Mouse (Mus musculus): ENCODE data around the gene Mcm2.
A peak's percentile ranks its signal among the peaks of the same experiment; 100 is the strongest.

The Mcm2 gene

DNA sequence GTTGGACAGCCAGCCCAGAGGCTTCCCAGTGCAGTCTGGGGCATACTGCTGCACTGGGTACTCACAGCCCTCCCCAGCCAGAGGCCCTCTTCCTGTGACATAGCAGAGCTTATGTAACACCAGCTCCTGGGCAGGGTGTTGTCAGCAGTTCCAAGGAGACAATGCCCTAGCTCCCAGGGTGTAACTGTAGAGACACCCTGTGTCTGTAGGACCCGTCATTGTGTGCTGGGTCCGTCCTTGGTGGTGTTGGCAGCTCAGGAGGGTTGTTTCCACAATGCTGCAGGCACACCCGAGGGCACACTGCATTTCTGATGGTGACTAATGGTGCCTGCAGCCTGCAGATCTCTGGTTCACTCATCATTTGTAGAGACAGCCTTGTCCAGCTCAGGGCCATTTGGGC, 28.3 kb upstream of the Mcm2 start:
- no peak for DNase-seq (ENCODE audit: low read depth, low spot score)

DNA sequence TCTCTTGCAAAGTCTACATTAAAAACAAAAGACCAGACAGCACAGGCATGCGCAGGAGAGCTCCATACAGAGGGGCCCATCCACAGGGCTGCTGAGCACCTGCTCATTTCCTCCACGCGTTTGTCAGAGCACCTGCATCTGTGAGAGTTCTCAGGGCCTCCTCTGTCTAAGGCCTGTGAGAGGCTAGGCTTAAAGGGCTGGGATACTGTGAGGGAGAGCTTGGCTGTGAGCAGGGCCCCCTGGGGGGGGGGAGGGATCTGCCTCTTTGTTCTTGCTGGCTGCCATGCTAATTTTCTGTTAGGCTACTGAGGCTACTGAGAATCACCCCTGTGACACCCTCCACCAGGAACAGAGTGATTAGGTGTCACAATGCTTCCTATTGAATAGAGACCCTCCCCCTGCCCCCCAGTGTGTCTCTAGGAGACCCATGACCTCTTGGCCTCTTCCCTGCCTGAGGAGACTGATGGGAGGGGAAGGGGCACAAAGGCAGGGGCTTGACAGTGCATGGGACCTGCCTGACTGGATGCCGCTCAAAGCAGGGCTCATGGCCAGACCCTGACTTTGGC, 27.1 kb upstream of the Mcm2 start:
- no peak for DNase-seq (ENCODE audit: low read depth, low spot score)

DNA sequence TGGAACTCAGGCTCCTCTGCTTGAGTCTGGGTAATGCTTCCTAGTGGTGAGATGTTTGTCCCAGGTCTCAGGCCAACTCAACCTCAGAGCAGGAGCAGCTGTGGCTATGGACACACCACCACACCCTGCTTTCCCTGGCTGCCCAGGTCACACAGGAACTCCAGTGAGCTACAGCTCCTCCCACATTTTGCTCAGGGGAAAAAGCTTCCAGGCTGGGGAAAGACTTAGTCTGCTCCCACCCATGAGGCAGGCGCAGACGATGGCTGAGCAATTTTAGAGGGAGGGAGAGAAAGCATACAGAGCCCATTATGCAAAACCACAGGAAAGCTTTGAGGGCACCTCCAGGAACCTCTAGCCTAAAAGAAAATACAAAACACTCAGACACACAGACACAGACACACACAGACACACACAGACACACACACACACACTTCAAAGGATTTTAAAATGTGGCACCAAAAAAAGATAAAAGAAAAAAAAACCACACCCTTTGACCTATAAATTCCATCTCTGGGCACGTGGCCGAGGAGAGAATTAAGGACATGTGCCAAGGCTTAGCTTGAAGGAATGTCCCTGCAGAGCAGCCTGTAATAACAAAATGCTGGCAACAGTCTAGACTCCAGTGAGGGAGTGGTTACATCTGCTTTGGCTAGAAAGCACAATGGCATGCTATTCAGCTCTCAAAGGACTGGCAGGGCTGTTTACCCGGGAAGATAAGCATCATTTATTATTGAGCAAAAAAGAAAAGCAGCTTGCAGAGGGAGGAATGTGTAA, 26.1 kb upstream of the Mcm2 start:
- DNase-seq (ENCODE audit: low read depth, low spot score): no peak

DNA sequence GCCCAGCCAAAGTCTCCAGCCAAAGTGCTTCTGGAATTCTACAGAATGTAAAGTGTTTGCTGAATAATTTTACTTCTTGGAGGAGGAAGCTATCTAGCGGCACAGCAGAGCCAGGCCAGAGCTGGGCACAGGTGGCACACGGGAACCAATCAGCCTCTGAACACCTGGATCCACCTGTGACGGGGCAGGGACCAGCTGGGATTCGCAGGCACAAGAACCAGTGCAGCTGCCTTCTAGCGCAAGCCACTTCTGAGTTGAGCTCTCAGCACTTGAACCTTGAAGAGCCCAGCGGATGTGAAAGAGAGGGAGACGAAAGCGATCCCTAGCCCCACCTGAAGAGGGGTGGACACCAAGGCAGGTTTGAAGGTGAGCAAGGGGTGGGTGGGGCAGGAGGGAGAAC, 20.2 kb upstream of the Mcm2 start:
- DNase-seq (ENCODE audit: low read depth, low spot score): no peak

DNA sequence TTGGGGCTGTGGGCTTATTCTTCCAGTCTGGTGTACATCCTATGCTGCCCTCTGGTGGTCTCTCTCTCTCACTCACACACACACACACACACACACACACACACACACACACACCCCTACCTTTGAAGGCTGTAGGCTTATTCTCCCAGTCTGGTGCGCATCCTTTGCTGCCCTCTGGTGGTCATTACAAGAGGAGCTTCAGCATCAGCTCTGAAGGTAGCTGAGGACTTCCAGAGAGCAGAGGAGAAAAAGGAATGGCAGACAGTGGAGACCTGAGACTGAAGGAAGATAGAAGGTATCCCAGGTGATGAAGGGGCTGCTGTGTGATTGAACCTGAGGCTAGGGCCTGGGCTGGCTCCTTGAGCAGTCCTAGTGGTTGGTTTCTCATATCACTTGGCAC, 17.6 kb upstream of the Mcm2 start:
- peak; percentile 63 for DNase-seq (ENCODE audit: low read depth, low spot score)

DNA sequence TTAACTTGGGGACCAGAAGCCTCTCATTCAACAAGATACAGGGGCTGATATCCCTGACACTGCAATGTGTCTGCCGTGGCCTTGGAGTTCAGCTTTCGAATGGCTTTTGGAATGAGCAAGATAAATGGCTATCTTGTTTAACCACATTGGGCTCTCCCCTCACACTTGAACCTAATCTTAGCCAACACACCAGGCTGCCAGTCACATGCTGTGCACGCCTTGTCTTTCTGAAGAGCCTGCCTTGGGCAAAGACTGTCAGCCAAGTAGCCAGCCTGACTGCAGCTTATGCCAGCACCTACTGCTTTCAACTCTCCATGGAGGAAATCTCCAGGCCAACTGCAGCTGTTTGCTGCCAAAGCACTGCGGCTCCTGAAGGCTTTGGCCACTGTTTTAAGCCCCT, 16.9 kb upstream of the Mcm2 start:
- DNase-seq (ENCODE audit: low read depth, low spot score): no peak

DNA sequence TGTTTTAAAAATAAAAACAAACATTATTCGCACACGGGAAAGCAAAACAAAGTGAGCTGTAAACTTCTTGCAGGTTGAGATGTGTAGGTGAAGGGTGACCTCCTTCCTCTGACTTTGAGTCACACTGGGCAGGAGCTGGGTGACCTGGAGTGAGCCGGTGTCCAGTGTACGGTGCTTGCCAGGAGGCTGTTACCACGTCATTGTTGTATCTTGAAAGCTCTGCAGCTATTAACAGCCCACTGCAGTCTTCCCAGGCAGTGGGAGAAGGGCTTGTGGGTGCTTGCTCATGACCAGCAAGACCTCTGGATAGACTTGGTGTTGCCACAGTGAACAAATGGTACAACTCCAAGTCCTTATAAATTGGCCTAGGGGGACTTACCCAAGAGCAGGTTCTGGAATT, 16.2 kb upstream of the Mcm2 start:
- no peak for DNase-seq (ENCODE audit: low read depth, low spot score)

DNA sequence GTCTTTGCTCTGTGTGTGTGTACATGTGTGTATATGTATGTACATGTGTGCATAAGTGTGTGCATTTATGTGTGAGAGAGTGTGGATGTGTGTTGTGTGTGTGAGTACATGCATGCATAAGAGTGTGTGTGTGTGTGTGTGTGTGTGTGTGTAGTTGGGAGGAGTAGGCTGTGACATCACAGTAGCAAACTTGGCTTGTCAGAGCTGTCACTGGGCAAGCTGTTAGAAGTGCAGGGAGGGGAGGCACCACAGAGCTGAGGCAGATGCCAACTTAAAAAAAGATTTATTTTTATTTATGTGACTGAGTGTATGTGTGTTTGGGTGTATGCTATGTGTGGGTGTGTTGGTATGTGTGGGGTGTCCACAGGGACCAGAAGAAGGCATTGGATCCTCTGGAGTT, 14.9 kb upstream of the Mcm2 start:
- no peak for DNase-seq (ENCODE audit: low read depth, low spot score)

DNA sequence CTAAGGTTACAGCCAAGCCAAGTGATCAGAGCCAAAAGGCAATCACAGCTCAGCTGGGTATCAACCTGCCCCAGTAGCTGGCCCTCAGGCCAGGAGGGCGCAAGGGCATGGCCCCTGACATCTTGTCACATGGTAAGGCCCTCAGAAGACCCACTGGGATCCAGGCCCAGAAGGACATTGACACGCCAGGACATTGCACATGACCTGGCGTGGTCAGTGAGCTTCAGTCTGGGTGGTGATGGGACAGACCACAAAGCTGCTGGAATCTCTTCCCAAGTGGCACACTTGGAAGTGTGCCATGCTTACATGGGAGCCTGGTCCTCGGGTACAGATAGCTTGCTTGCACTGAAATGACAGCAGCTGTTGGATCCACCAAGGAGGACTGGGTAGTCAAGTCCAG, 14.4 kb upstream of the Mcm2 start:
- no peak for DNase-seq (ENCODE audit: low read depth, low spot score)

DNA sequence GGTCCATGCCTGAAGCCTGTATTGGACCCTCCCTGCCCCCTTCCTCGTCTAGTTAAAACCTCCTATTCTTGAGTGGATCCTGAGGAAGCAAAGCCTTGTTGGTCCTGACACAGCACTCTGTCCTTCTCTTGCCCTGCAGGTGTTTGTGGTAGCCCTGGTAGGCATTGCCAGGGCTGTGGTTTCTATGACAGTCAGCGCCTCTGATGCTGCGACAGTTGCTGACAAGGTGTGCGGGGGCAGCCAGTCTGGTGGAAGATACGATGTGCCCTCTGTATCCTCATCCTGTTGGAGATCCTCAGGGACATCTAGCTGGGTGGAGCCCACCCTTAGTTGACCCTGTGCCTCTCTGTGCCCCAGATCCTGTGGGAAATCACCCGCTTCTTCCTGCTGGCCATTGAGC, 10.6 kb upstream of the Mcm2 start:
- no peak for DNase-seq (ENCODE audit: low read depth, low spot score)

DNA sequence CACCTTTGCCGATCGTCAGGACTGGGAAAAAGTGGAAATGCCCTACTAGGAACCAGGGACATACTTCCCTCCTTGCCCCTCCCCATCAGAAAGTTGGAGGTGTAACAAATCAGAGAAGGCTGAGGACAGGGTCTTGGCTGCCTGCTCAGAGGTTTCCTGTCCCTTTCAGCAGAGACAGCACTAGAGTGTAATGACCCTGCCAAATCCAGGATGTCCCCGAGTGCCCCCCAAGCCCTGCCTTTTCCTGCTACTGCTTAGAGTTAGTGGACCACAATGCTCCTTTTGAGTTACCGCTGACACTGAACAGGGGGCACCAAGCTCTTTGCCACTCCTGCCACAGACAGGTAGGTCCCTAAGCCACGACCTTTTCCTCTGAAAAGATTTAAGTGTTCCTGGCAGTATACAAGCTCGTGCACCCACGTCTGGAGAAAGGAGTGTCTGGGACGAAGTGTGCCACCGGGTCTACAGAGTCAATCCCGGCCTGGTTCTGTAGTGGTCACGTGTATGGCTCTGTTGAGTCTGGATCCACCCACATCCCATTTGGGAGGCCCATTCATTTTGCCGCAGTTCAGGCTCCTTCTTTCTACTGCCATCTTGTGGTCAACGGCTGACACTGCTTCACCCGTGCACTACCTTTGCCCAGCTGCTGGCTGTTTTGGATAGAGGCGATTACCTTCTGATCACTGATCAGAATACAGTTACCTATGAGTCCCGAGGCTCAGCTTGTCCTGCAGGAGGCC, 8.0 kb upstream of the Mcm2 start:
- DNase-seq (ENCODE audit: low read depth, low spot score): peak; percentile 68

DNA sequence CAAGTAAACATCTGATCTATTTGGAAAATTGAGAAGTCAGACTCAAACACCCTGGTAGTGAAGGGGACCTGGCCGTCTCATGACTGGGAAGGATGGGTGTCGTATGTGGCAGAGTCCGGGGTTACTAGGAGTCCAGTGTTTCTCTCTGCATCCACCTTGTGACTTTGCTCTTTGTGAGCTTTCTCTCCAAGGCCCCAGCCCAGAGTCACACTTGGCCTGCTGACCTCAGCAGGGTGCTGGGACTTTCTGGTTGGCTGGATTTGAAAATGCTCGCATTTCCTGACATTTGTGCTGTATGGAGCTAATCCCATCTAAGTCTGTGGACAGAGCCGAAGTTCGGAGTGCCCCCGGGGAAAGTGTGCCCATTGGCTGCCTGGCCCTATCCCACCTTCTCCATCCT, 6.5 kb upstream of the Mcm2 start:
- no peak for DNase-seq (ENCODE audit: low read depth, low spot score)

DNA sequence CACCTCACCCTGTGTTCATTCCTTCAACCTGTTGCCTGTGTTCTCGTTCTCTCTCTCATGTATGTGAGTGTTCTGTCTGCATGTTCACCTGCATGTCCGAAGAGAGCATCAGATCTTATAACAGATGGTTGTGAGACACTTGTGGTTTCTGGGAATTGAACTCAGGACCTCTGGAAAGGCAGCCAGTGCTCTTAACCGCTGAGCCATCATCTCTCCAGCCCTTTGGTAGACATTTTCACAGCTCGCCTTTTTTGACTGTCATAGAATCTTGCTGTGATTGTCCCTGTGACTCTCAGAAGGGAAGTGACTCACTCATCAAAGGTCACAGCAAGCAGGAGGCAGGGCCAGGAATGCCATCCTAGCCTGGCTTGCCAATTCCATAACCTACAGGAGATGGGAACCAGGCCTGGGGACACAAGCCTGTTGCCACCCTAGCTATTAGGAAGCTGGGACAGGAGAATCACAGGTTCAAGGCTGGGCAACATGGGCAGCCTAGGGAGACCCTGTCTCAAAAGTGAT, 5.9 kb upstream of the Mcm2 start:
- no peak for DNase-seq (ENCODE audit: low read depth, low spot score)

DNA sequence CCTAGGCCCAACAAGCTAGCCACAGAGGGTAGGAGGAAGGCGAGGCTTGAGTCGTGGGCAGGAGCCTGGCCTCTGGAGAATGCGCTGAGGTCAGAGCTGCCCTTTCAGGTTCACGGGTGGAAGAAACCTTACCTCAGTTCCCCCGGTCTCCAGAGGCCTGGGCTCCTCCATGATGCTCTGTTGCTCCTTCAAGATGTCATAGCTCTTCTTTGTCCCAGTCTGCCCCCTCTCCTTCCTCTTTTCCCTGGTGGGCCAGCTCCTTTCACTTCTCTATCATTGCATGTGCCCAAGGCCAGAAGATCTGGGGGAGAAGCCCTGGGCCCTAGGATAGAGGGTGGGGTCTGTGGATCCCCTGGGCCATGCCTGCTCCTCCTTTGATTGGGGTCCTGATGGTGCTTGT, 5.1 kb upstream of the Mcm2 start:
- DNase-seq (ENCODE audit: low read depth, low spot score): peak; percentile 23

DNA sequence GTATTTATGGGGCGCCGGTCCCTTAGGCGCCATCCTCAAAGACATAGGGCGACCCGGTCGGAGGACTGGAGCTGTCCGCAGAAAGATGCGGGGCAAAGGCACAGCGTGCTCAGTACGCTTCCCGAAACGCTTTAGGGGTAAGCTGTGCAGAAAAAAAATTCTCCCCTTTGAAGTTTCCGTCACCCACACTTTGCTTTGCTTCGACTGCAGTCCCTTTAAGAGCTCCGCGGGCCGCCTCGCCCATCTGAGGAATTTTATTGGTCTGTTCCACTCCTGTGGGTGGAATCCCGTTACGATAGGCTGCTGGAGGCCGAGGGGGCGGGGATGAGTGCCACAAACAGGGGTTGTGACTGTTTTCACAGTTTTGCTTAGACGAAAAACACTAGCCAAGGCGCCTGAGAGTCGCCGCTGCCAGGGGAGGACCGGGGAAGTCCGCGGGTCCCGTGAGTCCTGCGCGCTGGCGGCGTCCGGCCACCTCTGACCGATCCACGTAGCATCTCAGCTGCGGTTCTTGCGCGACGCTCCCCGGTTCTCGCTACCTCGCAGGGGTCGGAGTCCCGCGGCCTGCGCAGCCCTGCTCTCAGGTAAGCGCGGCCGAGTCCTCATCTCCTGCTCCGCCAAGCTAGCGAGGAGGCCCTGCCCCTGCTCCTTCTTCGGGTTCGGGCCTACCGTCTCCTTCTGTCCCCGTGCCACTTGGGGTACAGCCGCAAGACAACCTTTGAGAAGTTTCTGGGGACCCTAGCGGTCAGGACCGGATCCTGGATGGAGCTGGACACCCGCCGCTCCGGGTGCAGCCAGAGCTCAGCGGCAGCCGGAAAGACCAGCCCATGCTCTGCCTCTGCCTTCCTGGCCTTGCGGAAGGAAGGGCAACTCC, 3.6 kb upstream of the Mcm2 start, which contains the start of gene Tpra1:
TSS of gene Tpra1 (plus strand) at position 305 of the 874 bp plus-strand sequence.
- DNase-seq (ENCODE audit: low read depth, low spot score): peak; percentile 98

DNA sequence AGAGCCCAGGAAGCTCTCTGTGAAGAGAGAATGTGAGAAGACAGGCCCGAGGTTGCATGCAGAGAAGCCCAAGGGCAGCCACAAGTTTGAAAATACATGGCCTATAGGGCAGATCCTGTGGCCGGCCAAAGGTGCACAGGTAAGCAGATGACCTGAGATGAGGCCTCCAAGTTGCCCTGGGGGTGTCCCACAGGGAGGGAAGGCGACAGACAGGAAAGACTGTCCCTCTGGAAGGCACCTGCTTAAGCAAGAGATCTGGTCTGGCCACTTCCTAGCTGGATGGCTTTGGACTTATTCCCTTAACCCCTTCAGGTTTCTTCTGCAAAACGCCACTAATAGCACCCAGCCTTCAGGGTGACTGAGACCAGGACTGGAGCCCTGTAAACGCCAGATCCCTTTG, 2.9 kb upstream of the Mcm2 start:
- DNase-seq (ENCODE audit: low read depth, low spot score): no peak

DNA sequence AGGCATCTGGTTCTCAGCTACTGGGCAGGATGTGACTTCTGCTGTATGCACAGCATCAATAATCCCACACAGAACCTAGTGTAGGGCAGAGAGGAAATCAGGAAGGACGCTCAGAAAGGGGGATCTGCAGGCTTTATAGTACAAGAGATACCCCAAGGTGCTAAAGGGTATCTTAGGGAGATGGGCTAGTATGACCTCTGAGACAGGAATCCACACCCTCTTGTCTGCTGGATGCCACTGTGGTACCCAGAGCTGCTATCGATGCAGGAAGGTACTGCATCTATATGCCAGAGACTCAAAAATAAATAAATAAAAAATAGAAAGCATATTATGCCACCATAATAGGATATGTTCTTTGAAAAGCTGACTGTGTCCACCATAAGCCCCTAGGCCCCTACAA, 1.0 kb upstream of the Mcm2 start:
- no peak for DNase-seq (ENCODE audit: low read depth, low spot score)

DNA sequence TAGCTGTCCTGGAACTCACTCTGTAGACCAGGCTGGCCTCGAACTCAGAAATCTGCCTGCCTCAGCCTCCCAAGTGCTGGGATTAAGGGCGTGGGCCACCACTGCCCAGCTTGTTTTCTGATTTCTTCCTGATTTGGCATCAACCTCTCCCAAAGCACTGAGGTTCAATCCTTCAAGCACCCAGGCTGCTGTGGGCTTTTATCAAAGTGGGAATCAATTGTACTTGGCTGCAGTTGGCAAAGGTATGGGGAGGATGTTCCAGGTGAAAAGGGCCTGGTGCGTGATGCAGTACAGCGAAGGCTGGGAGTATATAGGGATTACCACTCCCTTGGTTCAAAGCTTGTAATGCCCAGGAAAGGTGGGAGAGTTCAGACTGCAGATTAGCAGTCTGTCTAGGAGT, 506 bp upstream of the Mcm2 start:
- DNase-seq (ENCODE audit: low read depth, low spot score): no peak

DNA sequence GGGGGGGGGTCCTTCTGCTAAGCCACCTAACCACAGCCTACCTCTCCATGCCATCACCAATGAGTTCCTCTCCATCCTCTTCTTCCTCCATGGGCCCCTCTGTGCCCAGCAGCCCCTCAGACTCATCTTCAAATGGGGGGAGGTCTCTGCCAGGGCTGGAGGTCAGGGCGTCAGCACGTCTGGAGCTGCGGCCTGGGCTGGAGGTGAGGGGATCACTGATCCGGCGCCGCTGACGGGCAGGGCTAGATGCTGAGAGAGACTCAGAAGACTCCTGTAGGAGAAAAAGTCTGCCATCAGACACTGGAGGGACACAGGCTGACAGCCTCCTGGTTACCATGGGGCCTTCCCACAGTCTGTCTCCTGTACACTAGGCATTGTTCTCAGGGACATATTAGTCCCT, 1.3 kb downstream of the Mcm2 start:
- DNase-seq (ENCODE audit: low read depth, low spot score): no peak

DNA sequence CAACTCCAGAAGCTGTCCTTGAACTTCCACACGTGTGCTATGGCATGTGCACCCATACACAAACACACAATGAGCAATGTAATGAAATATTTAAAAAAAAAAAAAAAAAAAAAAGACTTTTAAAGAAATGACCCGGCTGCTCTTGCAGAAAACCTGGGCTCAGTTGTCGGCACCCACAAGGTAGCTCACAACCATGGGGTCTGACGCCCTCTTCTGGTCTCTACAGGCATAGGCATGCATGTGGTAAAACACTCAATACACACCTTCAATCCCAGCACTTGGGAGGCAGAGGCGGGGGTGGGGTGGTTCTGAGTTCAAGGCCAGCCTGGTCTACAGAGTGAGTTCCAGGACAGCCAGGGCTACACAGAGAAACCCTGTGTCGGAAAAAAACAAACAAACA, 2.6 kb downstream of the Mcm2 start:
- DNase-seq (ENCODE audit: low read depth, low spot score): peak; percentile 31

DNA sequence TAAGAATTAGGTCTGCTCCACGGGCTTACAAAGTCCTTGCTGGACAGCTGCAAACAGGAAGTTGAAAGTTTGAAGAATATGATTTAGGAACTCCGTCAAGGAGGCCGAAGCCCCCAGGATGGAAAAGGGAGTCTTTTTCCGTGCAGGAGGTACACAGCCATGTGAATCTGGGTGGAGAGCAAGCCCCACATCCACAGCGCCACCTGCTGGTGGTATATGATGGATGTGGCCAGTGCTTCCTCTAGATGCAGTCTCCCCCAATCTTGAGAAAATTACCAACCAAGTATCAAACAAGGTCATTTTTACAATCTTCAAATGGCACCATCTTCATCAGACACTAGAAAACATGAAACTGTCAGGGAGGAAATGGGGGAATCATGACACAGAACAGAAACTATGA, 5.0 kb downstream of the Mcm2 start:
- peak; percentile 66 for DNase-seq (ENCODE audit: low read depth, low spot score)

DNA sequence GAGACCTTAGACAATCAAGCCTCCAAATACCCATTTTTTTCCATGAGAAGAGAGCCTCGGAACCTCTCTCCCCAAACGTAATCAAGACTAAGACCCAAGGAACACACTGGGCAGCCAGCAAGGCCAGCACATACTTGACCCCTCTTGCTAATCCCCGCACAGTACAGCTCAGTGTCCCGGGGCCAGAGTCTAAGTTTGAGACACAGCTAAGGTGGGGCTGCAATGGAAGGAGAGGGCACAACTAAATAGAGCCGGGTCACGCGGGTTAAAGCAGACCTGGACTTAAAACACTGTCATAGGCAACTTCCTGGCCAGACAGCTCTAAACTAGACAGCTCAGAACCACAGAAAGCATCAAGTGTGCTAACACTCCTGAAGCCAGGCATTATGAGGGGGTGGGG, 7.7 kb downstream of the Mcm2 start:
- no peak for DNase-seq (ENCODE audit: low read depth, low spot score)
